Mouse (Mus musculus): ENCODE data around the gene Mlec.
A peak's percentile ranks its signal among the peaks of the same experiment; 100 is the strongest.
"Not testable (repeated sequence)": the region's sequence is repeated elsewhere in the genome, so short reads cannot be mapped to it uniquely, and the experiment has no call there.

Gene Mlec

GRCm38 (mm10) chr5:115149675-115150459 lies 8.1 kb downstream of the Mlec start:
- no peak for DNase-seq

- DNase-seq: not testable (repeated sequence)
Observed at GRCm38 (mm10) chr5:115148872-115149271, 9.1 kb downstream of the Mlec start.

- DNase-seq: no peak
Observed at GRCm38 (mm10) chr5:115148378-115148777, 9.6 kb downstream of the Mlec start.

- DNase-seq: no peak
Observed at GRCm38 (mm10) chr5:115147388-115147787, 10.6 kb downstream of the Mlec start.

- no peak for DNase-seq
Observed at GRCm38 (mm10) chr5:115146747-115147130, 11.2 kb downstream of the Mlec start.

GRCm38 (mm10) chr5:115145976-115146746 lies 11.8 kb downstream of the Mlec start:
- no peak for DNase-seq

- DNase-seq: no peak
Observed at GRCm38 (mm10) chr5:115145253-115145968, 12.6 kb downstream of the Mlec start.

- no peak for DNase-seq
Observed at GRCm38 (mm10) chr5:115144471-115144870, 13.5 kb downstream of the Mlec start.

GRCm38 (mm10) chr5:115143552-115143951 lies 14.4 kb downstream of the Mlec start:
- DNase-seq: no peak

- no peak for DNase-seq
Observed at GRCm38 (mm10) chr5:115142166-115142697, 15.7 kb downstream of the Mlec start.

GRCm38 (mm10) chr5:115140726-115141125 lies 17.3 kb downstream of the Mlec start:
- DNase-seq: no peak

GRCm38 (mm10) chr5:115139124-115139523 lies 18.9 kb downstream of the Mlec start:
- no peak for DNase-seq

- peak; percentile 89 for DNase-seq
Observed at GRCm38 (mm10) chr5:115134234-115135165, 23.5 kb downstream of the Mlec start, which contains the start of gene Unc119b. Gene Unc119b, minus strand, starts transcription at chr5:115134975.

GRCm38 (mm10) chr5:115133358-115134066 lies 24.5 kb downstream of the Mlec start:
- no peak for DNase-seq

GRCm38 (mm10) chr5:115132465-115132864 lies 25.5 kb downstream of the Mlec start:
- DNase-seq: no peak

GRCm38 (mm10) chr5:115129328-115129727 lies 28.7 kb downstream of the Mlec start:
- no peak for DNase-seq

- DNase-seq: peak; percentile 49
Observed at GRCm38 (mm10) chr5:115127421-115128179, 30.4 kb downstream of the Mlec start.

- no peak for DNase-seq
Observed at GRCm38 (mm10) chr5:115126578-115127312, 31.2 kb downstream of the Mlec start.

- peak; percentile 87 for DNase-seq
Observed at GRCm38 (mm10) chr5:115125211-115125871, 32.6 kb downstream of the Mlec start.
